Mouse (Mus musculus) kidney, adult 2 months (tissue): ENCODE measurements around the gene Cstad. TPM values are rescaled to one million over a fixed set of nuclear protein-coding genes. Genes with fewer than 3 reads are reported as not detected.
A peak's percentile ranks its signal among the peaks of the same experiment; 100 is the strongest.

Experiments
- DNase-seq: peaks from one replicate; pipeline ENCODE4 v3.0.0; 2021
- H3K27ac ChIP-seq: fragments of 200-500 bp; 2 replicates; pipeline ENCODE4 v1.5.1; 2012; ENCODE audit warnings: low read depth, low read length, control low read depth, inconsistent platforms; ENCODE audit not compliant: insufficient read depth
- H3K27me3 ChIP-seq: fragments of 200-500 bp; replicated peaks from 2 replicates; pipeline ENCODE4 v1.6.1; 2012; ENCODE audit warnings: mild to moderate bottlenecking, moderate library complexity, low read length, inconsistent platforms; ENCODE audit not compliant: control insufficient read depth, insufficient read depth
- H3K36me3 ChIP-seq: fragments of 200-500 bp; 2 replicates; pipeline ENCODE4 v1.6.1; 2012; ENCODE audit warnings: mild to moderate bottlenecking, moderate library complexity, low read length, inconsistent platforms; ENCODE audit not compliant: control insufficient read depth, insufficient read depth
- H3K4me1 ChIP-seq: fragments of 200-500 bp; 2 replicates; pipeline ENCODE4 v1.6.1; 2011; ENCODE audit warnings: low read length; ENCODE audit not compliant: control insufficient read depth, insufficient read depth
- H3K4me3 ChIP-seq: fragments of 200-500 bp; 2 replicates; pipeline ENCODE4 v1.5.1; 2011; ENCODE audit warnings: mild to moderate bottlenecking, low read depth, low read length, control low read depth; ENCODE audit not compliant: insufficient read depth
- CTCF ChIP-seq: fragments of 200-500 bp; conservative IDR thresholded peaks from 2 replicates; pipeline ENCODE4 v1.5.1; 2011; ENCODE audit warnings: low read depth, mild to moderate bottlenecking, control low read depth, low read length, moderate library complexity, mixed read lengths; ENCODE audit not compliant: insufficient read depth, insufficient read length
- POLR2A ChIP-seq: fragments of 200-500 bp; IDR thresholded peaks from one replicate; pipeline ENCODE4 v1.6.1; 2011; ENCODE audit warnings: low read depth, low read length, control low read depth
- WGBS: fragments of 180-500 bp; shearing (Covaris S2); methylation state at CpG from one replicate; pipeline ENCODE4 v1.1.7; 2018; 5-methylcytosine and 5-hydroxymethylcytosine counted together
- polyA plus RNA-seq: library from polyadenylated mRNA; depleted of rRNA; stranded (reverse); fragments of >200 nt; gene quantifications from 2 replicates; pipeline ENCODE4 v1.2.3, GENCODE M21; 2012

Cstad gene
- polyA plus RNA-seq, 1 experiment: 1.2 TPM

GRCm38 (mm10) chr2:30651831-30652230 lies 57.0 kb downstream of the Cstad start:
- Histone ChIP-seq H3K27me3 (no peaks in the 10 kb centered on the region), H3K36me3 (no peaks in the 10 kb centered on the region), H3K4me1 (peaks cover 27% of the 10 kb centered on the region), H3K4me3 (no peak overlapping the region), H3K27ac (no peak overlapping the region)
- WGBS: 93% methylated on average over 1 of the region's 1 CpGs
- no peak for TF ChIP-seq POLR2A
- no peak for TF ChIP-seq CTCF
- no peak for DNase-seq

DNA sequence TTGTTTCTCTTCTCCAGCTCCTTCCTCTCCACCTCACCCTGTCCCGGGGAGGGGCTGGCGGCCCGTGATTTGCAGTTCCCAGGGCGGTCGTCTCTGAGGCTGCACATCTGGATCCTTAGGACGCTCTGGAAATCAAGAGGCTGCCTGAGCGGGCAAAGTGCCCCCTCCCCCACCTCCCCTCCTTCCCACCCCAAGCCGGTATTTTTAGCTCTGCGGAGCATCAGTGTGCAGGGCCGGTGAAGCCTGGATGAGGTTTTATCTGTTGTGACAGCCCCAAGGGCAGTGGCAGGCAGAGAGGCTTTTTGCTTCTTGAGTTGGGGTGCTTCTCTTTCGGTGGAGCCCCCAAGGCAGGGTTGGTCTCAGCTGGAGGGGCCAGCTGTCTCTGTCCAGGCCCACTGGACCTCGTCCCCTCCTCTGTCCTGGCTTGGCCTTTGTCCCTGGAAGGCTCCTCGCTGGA lies 57.8 kb downstream of the Cstad start:
- Histone ChIP-seq H3K36me3 (no peaks in the 10 kb centered on the region), H3K27ac (no peak overlapping the region), H3K27me3 (no peaks in the 10 kb centered on the region), H3K4me3 (no peak overlapping the region), H3K4me1 (peaks cover 35% of the 10 kb centered on the region)
- TF ChIP-seq POLR2A (no peak), CTCF (no peak)
- WGBS: 46% methylated on average over 13 of the region's 13 CpGs
- DNase-seq: peak; percentile 28

DNA sequence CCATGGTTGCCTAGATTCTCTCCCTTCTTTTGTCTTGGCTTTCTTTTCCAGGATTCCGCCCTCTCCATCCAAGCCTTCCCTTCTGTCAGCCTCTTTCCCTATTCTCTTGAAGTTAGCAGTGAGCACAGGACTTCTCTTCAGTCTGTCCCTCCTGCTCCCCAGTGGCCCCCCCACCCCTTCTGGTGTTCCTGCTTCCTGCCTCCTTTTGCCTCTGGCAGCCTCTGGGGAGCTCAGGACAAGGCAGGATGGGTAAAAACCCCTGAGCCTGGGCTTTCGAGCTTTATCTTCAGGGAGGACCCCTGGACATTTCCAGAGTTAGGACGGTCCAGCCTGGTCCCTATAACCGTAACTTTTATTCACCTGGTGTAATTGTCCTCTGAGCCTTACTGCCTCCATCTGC lies 58.2 kb downstream of the Cstad start:
- Histone ChIP-seq H3K4me3 (no peak overlapping the region), H3K27ac (no peak overlapping the region), H3K4me1 (peaks cover 36% of the 10 kb centered on the region), H3K27me3 (no peaks in the 10 kb centered on the region), H3K36me3 (no peaks in the 10 kb centered on the region)
- TF ChIP-seq POLR2A: no peak
- no peak for TF ChIP-seq CTCF
- 84% methylated on average over 4 of the region's 4 CpGs for WGBS
- DNase-seq: no peak

DNA sequence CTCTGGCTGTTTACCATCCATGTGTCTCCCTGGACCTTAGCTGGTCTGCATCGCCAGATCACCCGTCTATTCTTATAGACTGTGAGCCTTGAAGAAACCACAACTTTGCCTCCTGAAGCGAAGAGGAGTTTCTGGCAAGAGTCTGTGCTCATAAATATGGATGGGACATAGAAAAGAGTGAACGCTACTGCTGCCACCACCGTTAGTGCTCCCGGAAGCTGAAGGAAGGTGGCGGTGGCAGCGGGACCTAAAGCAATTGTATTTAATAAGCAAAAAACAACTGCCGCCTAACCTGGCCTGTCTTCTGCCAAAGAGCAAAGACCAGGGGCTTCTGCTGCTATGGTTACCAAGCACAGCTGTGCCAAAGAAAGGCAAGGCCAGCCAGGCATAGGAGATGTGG lies 59.3 kb downstream of the Cstad start:
- TF ChIP-seq POLR2A: no peak
- no peak for TF ChIP-seq CTCF
- Histone ChIP-seq H3K27ac (peak overlapping the region; percentile 75), H3K27me3 (no peaks in the 10 kb centered on the region), H3K4me3 (no peak overlapping the region), H3K4me1 (peaks cover 40% of the 10 kb centered on the region), H3K36me3 (no peaks in the 10 kb centered on the region)
- no peak for DNase-seq
- WGBS: 54% methylated on average over 9 of the region's 9 CpGs

- Histone ChIP-seq H3K36me3 (no peaks in the 10 kb centered on the region), H3K27me3 (no peaks in the 10 kb centered on the region), H3K27ac (peak overlapping the region; percentile 75), H3K4me3 (no peak overlapping the region), H3K4me1 (peaks cover 42% of the 10 kb centered on the region)
- peak; percentile 21 for TF ChIP-seq POLR2A
- no peak; the same call in 1 of the 2 replicates for TF ChIP-seq CTCF
- peak; percentile 93 for DNase-seq
- WGBS: 33% methylated on average over 6 of the region's 6 CpGs
Measured at GRCm38 (mm10) chr2:30654582-30654981, 59.7 kb downstream of the Cstad start.

DNA sequence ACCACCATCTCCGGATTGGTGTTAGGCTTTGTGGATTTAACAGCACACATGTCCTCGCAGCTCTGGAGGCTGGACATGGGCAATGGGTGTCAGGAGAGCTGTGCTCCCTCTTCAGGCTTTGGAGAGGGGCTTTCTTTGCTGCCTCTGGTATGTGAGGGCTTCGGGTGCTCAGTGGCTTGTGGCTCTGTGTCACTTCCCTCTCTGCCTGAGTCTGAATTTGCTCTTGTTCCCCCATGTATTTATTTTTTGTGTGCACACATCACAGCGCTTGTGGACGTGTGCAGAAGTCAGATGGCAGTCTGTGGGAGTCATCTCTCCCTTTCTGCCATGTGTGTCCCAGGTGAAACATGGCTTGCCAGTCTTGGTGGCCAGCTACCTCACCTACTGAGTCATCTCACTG lies 60.9 kb downstream of the Cstad start:
- WGBS: 86% methylated on average over 5 of the region's 5 CpGs
- no peak for DNase-seq
- H3K4me1 ChIP-seq: peaks cover 42% of the 10 kb centered on the region
- no peaks in the 10 kb centered on the region for H3K27me3 ChIP-seq
- H3K36me3 ChIP-seq: no peaks in the 10 kb centered on the region
- H3K27ac ChIP-seq: peak overlapping the region; percentile 75; the same call in 1 of the 2 replicates
- TF ChIP-seq POLR2A (no peak), CTCF (no peak)
- H3K4me3 ChIP-seq: no peak overlapping the region

DNA sequence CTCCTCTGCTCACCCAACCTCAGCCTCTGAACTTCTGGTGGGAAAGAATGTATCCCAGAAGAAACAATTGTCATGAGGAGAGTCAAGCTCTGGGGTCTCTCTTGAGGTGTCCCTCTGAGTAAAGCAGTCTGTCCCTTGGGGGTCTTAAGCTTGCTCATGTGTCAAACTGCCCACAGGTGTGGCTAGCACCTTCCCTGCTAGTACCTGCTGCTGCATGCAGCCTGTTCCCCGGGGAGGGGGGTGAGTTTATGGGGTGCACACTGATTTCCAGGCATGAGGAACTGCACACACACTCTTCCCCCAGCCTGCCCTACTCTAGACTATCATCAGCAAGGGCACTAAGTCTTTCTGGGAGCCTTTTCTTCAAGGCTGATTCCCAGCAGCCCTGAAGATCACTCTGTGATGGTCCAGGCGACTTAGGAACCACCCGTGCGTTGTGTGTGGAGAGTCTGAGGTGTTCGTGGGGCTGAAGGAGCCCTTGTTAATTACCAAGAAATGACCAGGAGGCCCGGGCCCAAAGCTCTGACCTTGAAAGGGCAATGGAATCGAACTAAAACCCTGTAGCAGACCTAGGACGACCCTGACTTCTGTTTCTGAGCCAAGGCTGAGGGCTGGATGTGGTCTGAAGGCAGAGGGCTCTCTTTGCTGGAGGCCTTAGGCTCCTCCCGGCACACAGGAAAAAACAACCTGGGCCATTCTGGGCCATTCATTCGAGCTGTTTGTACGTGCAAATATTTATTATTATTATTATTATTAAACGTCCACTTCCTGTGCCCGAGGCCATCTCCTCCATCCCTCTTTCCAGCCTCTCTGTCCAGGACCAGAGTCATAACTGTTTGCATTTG lies 62.1 kb downstream of the Cstad start:
- Histone ChIP-seq H3K4me3 (no peak overlapping the region), H3K27me3 (no peaks in the 10 kb centered on the region), H3K27ac (peak overlapping the region; percentile 99), H3K4me1 (peaks cover 42% of the 10 kb centered on the region), H3K36me3 (no peaks in the 10 kb centered on the region)
- TF ChIP-seq CTCF (no peak), POLR2A (no peak)
- DNase-seq: peak; percentile 58
- WGBS: 26% methylated on average over 13 of the region's 13 CpGs
